Mouse (Mus musculus) kidney, adult 18-20 months (tissue): ENCODE results near the gene Gm11032.
"Not testable (repeated sequence)": the region's sequence is repeated elsewhere in the genome, so short reads cannot be mapped to it uniquely, and the experiment has no call there.

ENCODE experiments used
- DNase-seq: peaks from one replicate; pipeline ENCODE4 v3.0.0; 2021

Gm11032 gene

GRCm38 (mm10) chr11:4620017-4620485, at the start of gene Gm11032:
Gene Gm11032, plus strand, starts transcription at chr11:4620067.
- no peak for DNase-seq

GRCm38 (mm10) chr11:4571491-4571901, 48.4 kb upstream of the Gm11032 start:
- DNase-seq: no peak

GRCm38 (mm10) chr11:4576090-4576732, 43.7 kb upstream of the Gm11032 start:
- not testable (repeated sequence) for DNase-seq

GRCm38 (mm10) chr11:4577079-4577478, 42.8 kb upstream of the Gm11032 start:
- no peak for DNase-seq

- DNase-seq: peak; percentile 39
Observed at GRCm38 (mm10) chr11:4578682-4579081, 41.2 kb upstream of the Gm11032 start.

- DNase-seq: no peak
Observed at GRCm38 (mm10) chr11:4591811-4592210, 28.1 kb upstream of the Gm11032 start.

- DNase-seq: no peak
Observed at GRCm38 (mm10) chr11:4593491-4593848, 26.4 kb upstream of the Gm11032 start.

GRCm38 (mm10) chr11:4593849-4594607, 25.8 kb upstream of the Gm11032 start:
- peak; percentile 67 for DNase-seq

- peak; percentile 97 for DNase-seq
Observed at GRCm38 (mm10) chr11:4594608-4595500, 25.0 kb upstream of the Gm11032 start, which contains the start of gene Mtmr3. Gene Mtmr3, minus strand, starts transcription at chr11:4594863.

- DNase-seq: no peak
Observed at GRCm38 (mm10) chr11:4598411-4598810, 21.5 kb upstream of the Gm11032 start.

GRCm38 (mm10) chr11:4599916-4600315, 20.0 kb upstream of the Gm11032 start:
- DNase-seq: no peak

- no peak for DNase-seq
Observed at GRCm38 (mm10) chr11:4601890-4602289, 18.0 kb upstream of the Gm11032 start.

GRCm38 (mm10) chr11:4602691-4603441, 17.0 kb upstream of the Gm11032 start:
- peak; percentile 59 for DNase-seq

GRCm38 (mm10) chr11:4604441-4604840, 15.4 kb upstream of the Gm11032 start:
- DNase-seq: no peak

GRCm38 (mm10) chr11:4605414-4605813, 14.5 kb upstream of the Gm11032 start:
- DNase-seq: peak; percentile 49

GRCm38 (mm10) chr11:4606541-4606940, 13.3 kb upstream of the Gm11032 start:
- DNase-seq: no peak

- DNase-seq: no peak
Observed at GRCm38 (mm10) chr11:4611904-4612303, 8.0 kb upstream of the Gm11032 start.

- DNase-seq: no peak
Observed at GRCm38 (mm10) chr11:4620501-4621108, 738 bp downstream of the Gm11032 start.

- no peak for DNase-seq
Observed at GRCm38 (mm10) chr11:4621866-4622265, 2.0 kb downstream of the Gm11032 start.

GRCm38 (mm10) chr11:4622442-4622986, 2.6 kb downstream of the Gm11032 start:
- DNase-seq: no peak

- DNase-seq: no peak
Observed at GRCm38 (mm10) chr11:4622997-4623396, 3.1 kb downstream of the Gm11032 start.

GRCm38 (mm10) chr11:4625931-4626330, 6.1 kb downstream of the Gm11032 start:
- no peak for DNase-seq
